Mouse (Mus musculus) kidney, embryonic 15.5 days (tissue): ENCODE data around the gene Esyt2. TPM values are rescaled to one million over a fixed set of nuclear protein-coding genes. Genes with fewer than 3 reads are reported as not detected.

Source experiments
- ATAC-seq: fragments of 200-750 bp; cut with Nextera tagmentation; replicated peaks from 2 replicates; pipeline ENCODE4 v1.8.0; 2017; ENCODE audit warnings: moderate TSS enrichment; ENCODE audit not compliant: low FRiP score
- H3K27ac ChIP-seq: fragments of 300-500 bp; sonication (generic); 2 replicates; pipeline ENCODE4 v1.5.1; 2015; ENCODE audit warnings: mild to moderate bottlenecking, inconsistent platforms
- H3K27me3 ChIP-seq: fragments of 300-500 bp; sonication (generic); 2 replicates; pipeline ENCODE4 v1.6.1; 2015; ENCODE audit warnings: inconsistent platforms
- H3K36me3 ChIP-seq: fragments of 300-500 bp; sonication (generic); 2 replicates; pipeline ENCODE4 v1.6.1; 2015; ENCODE audit warnings: inconsistent platforms
- H3K4me1 ChIP-seq: fragments of 300-500 bp; sonication (generic); 2 replicates; pipeline ENCODE4 v1.6.1; 2015; ENCODE audit warnings: inconsistent platforms
- H3K4me2 ChIP-seq: fragments of 300-500 bp; sonication (generic); 2 replicates; pipeline ENCODE4 v1.6.1; 2015; ENCODE audit warnings: moderate library complexity, mild to moderate bottlenecking, inconsistent platforms
- H3K4me3 ChIP-seq: fragments of 300-500 bp; sonication (generic); replicated peaks from 2 replicates; pipeline ENCODE4 v1.5.1; 2015; ENCODE audit warnings: mild to moderate bottlenecking, inconsistent platforms
- H3K9ac ChIP-seq: fragments of 300-500 bp; sonication (generic); 2 replicates; pipeline ENCODE4 v1.6.1; 2015; ENCODE audit warnings: mild to moderate bottlenecking, inconsistent platforms
- H3K9me3 ChIP-seq: fragments of 300-500 bp; sonication (generic); replicated peaks from 2 replicates; pipeline ENCODE4 v1.6.1; 2016; ENCODE audit warnings: inconsistent platforms
- WGBS: fragments of 180-500 bp; shearing (Covaris S2); methylation state at CpG from one replicate; pipeline ENCODE4 v1.1.7; 2015; ENCODE audit warnings: mixed read lengths; 5-methylcytosine and 5-hydroxymethylcytosine counted together
- polyA plus RNA-seq: library from polyadenylated mRNA; unstranded; fragments of >200 nt; fragmentation: Nextera tagmentation; extraction: Ambion mirVana; gene quantifications from 2 replicates; pipeline ENCODE4 v1.2.1, GENCODE M21; 2015

The Esyt2 gene
- polyA plus RNA-seq, 1 experiment from 2014 or later: 18.7 TPM

- Histone ChIP-seq H3K4me3 (no peak overlapping the region), H3K36me3 (0 out of 2 replicates have a peak, but pooled peaks cover 6% of the 10 kb centered on the region), H3K9ac (no peak overlapping the region), H3K27me3 (no peaks in the 10 kb centered on the region), H3K4me2 (no peak overlapping the region), H3K27ac (no peak overlapping the region), H3K9me3 (no peaks in the 10 kb centered on the region), H3K4me1 (peaks cover 10% of the 10 kb centered on the region; the same call in 1 of the 2 replicates)
- no peak for ATAC-seq
- 71% methylated on average over 1 of the region's 1 CpGs for WGBS
Observed at GRCm38 (mm10) chr12:116317818-116318217, 36.8 kb downstream of the Esyt2 start.

GRCm38 (mm10) chr12:116325545-116325944, 44.5 kb downstream of the Esyt2 start:
- Histone ChIP-seq H3K27ac (0 out of 2 replicates have a peak overlapping the region, but pooled peaks have one; percentile 14), H3K4me3 (no peak overlapping the region), H3K9ac (no peak overlapping the region), H3K27me3 (no peaks in the 10 kb centered on the region), H3K4me1 (no peaks in the 10 kb centered on the region), H3K9me3 (no peaks in the 10 kb centered on the region), H3K36me3 (peaks cover 24% of the 10 kb centered on the region), H3K4me2 (no peak overlapping the region)
- ATAC-seq: no peak
- 63% methylated on average over 4 of the region's 4 CpGs for WGBS

- H3K27ac ChIP-seq: no peak overlapping the region
- H3K9ac ChIP-seq: no peak overlapping the region
- no peaks in the 10 kb centered on the region for H3K4me1 ChIP-seq
- 78% methylated on average over 1 of the region's 1 CpGs for WGBS
- ATAC-seq: no peak
- H3K4me2 ChIP-seq: no peak overlapping the region
- no peaks in the 10 kb centered on the region for H3K9me3 ChIP-seq
- H3K27me3 ChIP-seq: no peaks in the 10 kb centered on the region
- H3K4me3 ChIP-seq: no peak overlapping the region
- peaks cover 24% of the 10 kb centered on the region for H3K36me3 ChIP-seq
Observed at GRCm38 (mm10) chr12:116326159-116326558, 45.2 kb downstream of the Esyt2 start.

GRCm38 (mm10) chr12:116334253-116334652, 53.3 kb downstream of the Esyt2 start:
- Histone ChIP-seq H3K9me3 (no peaks in the 10 kb centered on the region), H3K4me3 (no peak overlapping the region), H3K27me3 (no peaks in the 10 kb centered on the region), H3K4me2 (no peak overlapping the region), H3K27ac (no peak overlapping the region), H3K4me1 (no peaks in the 10 kb centered on the region), H3K36me3 (peaks cover 20% of the 10 kb centered on the region), H3K9ac (no peak overlapping the region)
- WGBS: 97% methylated on average over 5 of the region's 5 CpGs
- no peak for ATAC-seq

GRCm38 (mm10) chr12:116340160-116340559, 59.2 kb downstream of the Esyt2 start:
- Histone ChIP-seq H3K9ac (no peak overlapping the region), H3K27me3 (no peaks in the 10 kb centered on the region), H3K4me2 (no peak overlapping the region), H3K4me3 (no peak overlapping the region), H3K4me1 (no peaks in the 10 kb centered on the region), H3K9me3 (no peaks in the 10 kb centered on the region), H3K36me3 (peaks cover 40% of the 10 kb centered on the region), H3K27ac (no peak overlapping the region)
- WGBS: 82% methylated on average over 1 of the region's 1 CpGs
- ATAC-seq: no peak

GRCm38 (mm10) chr12:116348755-116349286, 67.8 kb downstream of the Esyt2 start:
- H3K27ac ChIP-seq: no peak overlapping the region
- H3K27me3 ChIP-seq: no peaks in the 10 kb centered on the region
- H3K4me3 ChIP-seq: no peak overlapping the region
- no peaks in the 10 kb centered on the region for H3K9me3 ChIP-seq
- ATAC-seq: no peak
- H3K36me3 ChIP-seq: peaks cover 56% of the 10 kb centered on the region
- no peak overlapping the region for H3K4me2 ChIP-seq
- H3K9ac ChIP-seq: no peak overlapping the region
- H3K4me1 ChIP-seq: no peaks in the 10 kb centered on the region

GRCm38 (mm10) chr12:116349376-116349775, 68.4 kb downstream of the Esyt2 start:
- Histone ChIP-seq H3K4me3 (no peak overlapping the region), H3K27me3 (no peaks in the 10 kb centered on the region), H3K4me1 (no peaks in the 10 kb centered on the region), H3K9me3 (no peaks in the 10 kb centered on the region), H3K36me3 (peaks cover 53% of the 10 kb centered on the region), H3K4me2 (no peak overlapping the region), H3K9ac (no peak overlapping the region), H3K27ac (no peak overlapping the region)
- 72% methylated on average over 2 of the region's 2 CpGs for WGBS
- no peak for ATAC-seq

- Histone ChIP-seq H3K27me3 (no peaks in the 10 kb centered on the region), H3K36me3 (peaks cover 44% of the 10 kb centered on the region), H3K27ac (no peak overlapping the region), H3K9me3 (no peaks in the 10 kb centered on the region), H3K4me3 (no peak overlapping the region), H3K9ac (no peak overlapping the region), H3K4me2 (no peak overlapping the region), H3K4me1 (no peaks in the 10 kb centered on the region)
- no peak for ATAC-seq
- WGBS: 92% methylated on average over 4 of the region's 4 CpGs
Observed at GRCm38 (mm10) chr12:116351022-116351421, 70.0 kb downstream of the Esyt2 start.

GRCm38 (mm10) chr12:116352404-116352803, 71.4 kb downstream of the Esyt2 start:
- Histone ChIP-seq H3K27me3 (no peaks in the 10 kb centered on the region), H3K4me2 (no peak overlapping the region), H3K4me3 (no peak overlapping the region), H3K4me1 (no peaks in the 10 kb centered on the region), H3K9ac (no peak overlapping the region), H3K36me3 (peaks cover 43% of the 10 kb centered on the region), H3K27ac (no peak overlapping the region), H3K9me3 (no peaks in the 10 kb centered on the region)
- ATAC-seq: no peak
- 76% methylated on average over 5 of the region's 5 CpGs for WGBS

GRCm38 (mm10) chr12:116354694-116355093, 73.7 kb downstream of the Esyt2 start:
- Histone ChIP-seq H3K27me3 (no peaks in the 10 kb centered on the region), H3K36me3 (peaks cover 34% of the 10 kb centered on the region), H3K27ac (no peak overlapping the region), H3K4me3 (no peak overlapping the region), H3K4me2 (no peak overlapping the region), H3K4me1 (no peaks in the 10 kb centered on the region), H3K9ac (no peak overlapping the region), H3K9me3 (no peaks in the 10 kb centered on the region)
- 94% methylated on average over 3 of the region's 3 CpGs for WGBS
- no peak for ATAC-seq

- Histone ChIP-seq H3K9ac (no peak overlapping the region), H3K4me2 (no peak overlapping the region), H3K27ac (no peak overlapping the region), H3K9me3 (no peaks in the 10 kb centered on the region), H3K4me3 (no peak overlapping the region), H3K27me3 (no peaks in the 10 kb centered on the region), H3K36me3 (peaks cover 55% of the 10 kb centered on the region), H3K4me1 (no peaks in the 10 kb centered on the region)
- ATAC-seq: no peak
Observed at GRCm38 (mm10) chr12:116362091-116362490, 81.1 kb downstream of the Esyt2 start.

GRCm38 (mm10) chr12:116366900-116367299, 85.9 kb downstream of the Esyt2 start:
- no peak overlapping the region for H3K4me2 ChIP-seq
- no peak overlapping the region for H3K27ac ChIP-seq
- 86% methylated on average over 3 of the region's 3 CpGs for WGBS
- no peak for ATAC-seq
- no peaks in the 10 kb centered on the region for H3K27me3 ChIP-seq
- no peak overlapping the region for H3K9ac ChIP-seq
- H3K4me1 ChIP-seq: no peaks in the 10 kb centered on the region
- peaks cover 61% of the 10 kb centered on the region for H3K36me3 ChIP-seq
- no peaks in the 10 kb centered on the region for H3K9me3 ChIP-seq
- no peak overlapping the region for H3K4me3 ChIP-seq

- Histone ChIP-seq H3K36me3 (peaks cover 61% of the 10 kb centered on the region), H3K9me3 (no peaks in the 10 kb centered on the region), H3K27me3 (no peaks in the 10 kb centered on the region), H3K4me2 (no peak overlapping the region), H3K4me1 (no peaks in the 10 kb centered on the region), H3K27ac (no peak overlapping the region), H3K9ac (no peak overlapping the region), H3K4me3 (no peak overlapping the region)
- no peak for ATAC-seq
- 93% methylated on average over 2 of the region's 2 CpGs for WGBS
Observed at GRCm38 (mm10) chr12:116367346-116367745, 86.3 kb downstream of the Esyt2 start.
